Mouse (Mus musculus): ENCODE data around the gene Kcng4. TPM values are rescaled to one million over a fixed set of nuclear protein-coding genes. Genes with fewer than 3 reads are reported as not detected.

Gene Kcng4
- polyA plus RNA-seq, 1 experiment from 2014 or later = not detected

GRCm38 (mm10) chr8:119627199-119627598 lies 8.3 kb downstream of the Kcng4 start:
- Histone ChIP-seq H3K9me3 (replicated peaks) (no peaks in the 10 kb centered on the region), H3K9ac (no peak overlapping the region), H3K4me1 (replicated peaks) (no peaks in the 10 kb centered on the region; the same call in 1 of the 2 replicates), H3K36me3 (no peaks in the 10 kb centered on the region), H3K27me3 (replicated peaks) (peaks cover 37% of the 10 kb centered on the region), H3K27ac (ENCODE audit: poor library complexity, severe bottlenecking) (no peak overlapping the region), H3K4me3 (no peak overlapping the region), H3K4me2 (no peak overlapping the region)
- WGBS = 70% methylated on average over 7 of the region's 7 CpGs
- ATAC-seq (ENCODE audit: insufficient number of reproducible peaks, low FRiP score) = no peak

- Histone ChIP-seq H3K27me3 (replicated peaks) (peaks cover 27% of the 10 kb centered on the region), H3K4me3 (no peak overlapping the region), H3K27ac (ENCODE audit: poor library complexity, severe bottlenecking) (no peak overlapping the region), H3K9ac (no peak overlapping the region), H3K9me3 (replicated peaks) (no peaks in the 10 kb centered on the region), H3K4me1 (replicated peaks) (peaks cover 9% of the 10 kb centered on the region), H3K4me2 (no peak overlapping the region), H3K36me3 (no peaks in the 10 kb centered on the region)
- ATAC-seq (ENCODE audit: insufficient number of reproducible peaks, low FRiP score) = no peak
- 66% methylated on average over 22 of the region's 22 CpGs for WGBS
Observed at GRCm38 (mm10) chr8:119625788-119626187, 9.7 kb downstream of the Kcng4 start.

GRCm38 (mm10) chr8:119624916-119625315 lies 10.6 kb downstream of the Kcng4 start:
- no peak overlapping the region for H3K9ac ChIP-seq
- no peak for ATAC-seq (ENCODE audit: insufficient number of reproducible peaks, low FRiP score)
- H3K4me3 ChIP-seq = no peak overlapping the region
- H3K4me2 ChIP-seq = no peak overlapping the region
- 86% methylated on average over 7 of the region's 7 CpGs for WGBS
- no peaks in the 10 kb centered on the region for H3K9me3 ChIP-seq (replicated peaks)
- H3K4me1 ChIP-seq (replicated peaks) = peaks cover 16% of the 10 kb centered on the region
- H3K36me3 ChIP-seq = no peaks in the 10 kb centered on the region
- H3K27me3 ChIP-seq (replicated peaks) = peaks cover 24% of the 10 kb centered on the region
- no peak overlapping the region for H3K27ac ChIP-seq (ENCODE audit: poor library complexity, severe bottlenecking)

GRCm38 (mm10) chr8:119623744-119624143 lies 11.7 kb downstream of the Kcng4 start:
- H3K36me3 ChIP-seq = no peaks in the 10 kb centered on the region
- H3K4me1 ChIP-seq (replicated peaks) = peaks cover 16% of the 10 kb centered on the region
- H3K27ac ChIP-seq (ENCODE audit: poor library complexity, severe bottlenecking) = no peak overlapping the region
- no peak for ATAC-seq (ENCODE audit: insufficient number of reproducible peaks, low FRiP score)
- no peak overlapping the region for H3K4me2 ChIP-seq
- H3K9me3 ChIP-seq (replicated peaks) = no peaks in the 10 kb centered on the region
- 82% methylated on average over 1 of the region's 1 CpGs for WGBS
- H3K4me3 ChIP-seq = no peak overlapping the region
- no peak overlapping the region for H3K9ac ChIP-seq
- H3K27me3 ChIP-seq (replicated peaks) = peaks cover 21% of the 10 kb centered on the region; the same call in 1 of the 2 replicates

GRCm38 (mm10) chr8:119623061-119623460 lies 12.4 kb downstream of the Kcng4 start:
- H3K27ac ChIP-seq (ENCODE audit: poor library complexity, severe bottlenecking) = no peak overlapping the region
- no peak for ATAC-seq (ENCODE audit: insufficient number of reproducible peaks, low FRiP score)

GRCm38 (mm10) chr8:119622555-119622954 lies 12.9 kb downstream of the Kcng4 start:
- H3K4me3 ChIP-seq = no peak overlapping the region
- no peak for ATAC-seq (ENCODE audit: insufficient number of reproducible peaks, low FRiP score)
- WGBS = 67% methylated on average over 4 of the region's 4 CpGs
- H3K36me3 ChIP-seq = no peaks in the 10 kb centered on the region
- H3K27me3 ChIP-seq (replicated peaks) = peaks cover 21% of the 10 kb centered on the region; the same call in 1 of the 2 replicates
- no peak overlapping the region for H3K27ac ChIP-seq (ENCODE audit: poor library complexity, severe bottlenecking)
- H3K4me1 ChIP-seq (replicated peaks) = peaks cover 16% of the 10 kb centered on the region
- no peak overlapping the region for H3K9ac ChIP-seq
- H3K9me3 ChIP-seq (replicated peaks) = no peaks in the 10 kb centered on the region
- H3K4me2 ChIP-seq = no peak overlapping the region

More at GRCm38 (mm10) chr8:119623061-119623460, 12.4 kb downstream of the Kcng4 start:
- Histone ChIP-seq H3K36me3 (no peaks in the 10 kb centered on the region), H3K4me1 (replicated peaks) (peaks cover 16% of the 10 kb centered on the region), H3K4me2 (no peak overlapping the region), H3K27me3 (replicated peaks) (peaks cover 21% of the 10 kb centered on the region; the same call in 1 of the 2 replicates), H3K9ac (no peak overlapping the region), H3K9me3 (replicated peaks) (no peaks in the 10 kb centered on the region), H3K4me3 (no peak overlapping the region)
- WGBS = 86% methylated on average over 8 of the region's 8 CpGs

- Histone ChIP-seq H3K36me3 (no peaks in the 10 kb centered on the region), H3K4me1 (replicated peaks) (peaks cover 16% of the 10 kb centered on the region), H3K4me3 (no peak overlapping the region), H3K27me3 (replicated peaks) (peaks cover 31% of the 10 kb centered on the region), H3K4me2 (no peak overlapping the region), H3K27ac (ENCODE audit: poor library complexity, severe bottlenecking) (no peak overlapping the region), H3K9ac (no peak overlapping the region), H3K9me3 (replicated peaks) (no peaks in the 10 kb centered on the region)
- 60% methylated on average over 14 of the region's 14 CpGs for WGBS
- no peak for ATAC-seq (ENCODE audit: insufficient number of reproducible peaks, low FRiP score)
Observed at GRCm38 (mm10) chr8:119620848-119621465, 14.5 kb downstream of the Kcng4 start.

GRCm38 (mm10) chr8:119620116-119620840 lies 15.2 kb downstream of the Kcng4 start:
- Histone ChIP-seq H3K4me1 (replicated peaks) (peaks cover 16% of the 10 kb centered on the region), H3K4me2 (no peak overlapping the region), H3K27ac (ENCODE audit: poor library complexity, severe bottlenecking) (no peak overlapping the region), H3K36me3 (no peaks in the 10 kb centered on the region), H3K9ac (no peak overlapping the region), H3K9me3 (replicated peaks) (no peaks in the 10 kb centered on the region), H3K27me3 (replicated peaks) (peaks cover 31% of the 10 kb centered on the region), H3K4me3 (no peak overlapping the region)
- 53% methylated on average over 6 of the region's 6 CpGs for WGBS
- ATAC-seq (ENCODE audit: insufficient number of reproducible peaks, low FRiP score) = no peak

GRCm38 (mm10) chr8:119618887-119619286 lies 16.6 kb downstream of the Kcng4 start:
- H3K36me3 ChIP-seq = no peaks in the 10 kb centered on the region
- 47% methylated on average over 5 of the region's 5 CpGs for WGBS
- H3K4me1 ChIP-seq (replicated peaks) = peaks cover 16% of the 10 kb centered on the region
- no peak overlapping the region for H3K27ac ChIP-seq (ENCODE audit: poor library complexity, severe bottlenecking)
- no peak overlapping the region for H3K4me3 ChIP-seq
- H3K4me2 ChIP-seq = no peak overlapping the region
- ATAC-seq (ENCODE audit: insufficient number of reproducible peaks, low FRiP score) = no peak
- H3K9ac ChIP-seq = no peak overlapping the region
- no peaks in the 10 kb centered on the region for H3K9me3 ChIP-seq (replicated peaks)
- peaks cover 28% of the 10 kb centered on the region for H3K27me3 ChIP-seq (replicated peaks)

- Histone ChIP-seq H3K27ac (ENCODE audit: poor library complexity, severe bottlenecking) (no peak overlapping the region), H3K4me1 (replicated peaks) (peaks cover 16% of the 10 kb centered on the region), H3K9me3 (replicated peaks) (no peaks in the 10 kb centered on the region), H3K36me3 (no peaks in the 10 kb centered on the region), H3K4me3 (no peak overlapping the region), H3K27me3 (replicated peaks) (peaks cover 35% of the 10 kb centered on the region), H3K9ac (no peak overlapping the region), H3K4me2 (no peak overlapping the region)
- WGBS = 84% methylated on average over 5 of the region's 5 CpGs
- no peak for ATAC-seq (ENCODE audit: insufficient number of reproducible peaks, low FRiP score)
Observed at GRCm38 (mm10) chr8:119617586-119617985, 17.9 kb downstream of the Kcng4 start.

- no peak for ATAC-seq (ENCODE audit: insufficient number of reproducible peaks, low FRiP score)
- no peak overlapping the region for H3K4me2 ChIP-seq
- no peaks in the 10 kb centered on the region for H3K36me3 ChIP-seq
- 91% methylated on average over 4 of the region's 4 CpGs for WGBS
- no peaks in the 10 kb centered on the region for H3K9me3 ChIP-seq (replicated peaks)
- peaks cover 35% of the 10 kb centered on the region for H3K27me3 ChIP-seq (replicated peaks)
- no peak overlapping the region for H3K9ac ChIP-seq
- H3K27ac ChIP-seq (ENCODE audit: poor library complexity, severe bottlenecking) = no peak overlapping the region
- H3K4me3 ChIP-seq = no peak overlapping the region
- peaks cover 16% of the 10 kb centered on the region for H3K4me1 ChIP-seq (replicated peaks)
Observed at GRCm38 (mm10) chr8:119616811-119617210, 18.7 kb downstream of the Kcng4 start.
